Mouse (Mus musculus) erythroblast, embryonic 14.5 days (primary cell): Measurements from ENCODE around the gene Rnf185.

Experiments
- GATA1 ChIP-seq: IDR thresholded peaks from 2 replicates; pipeline ENCODE4 v1.6.1; 2012; ENCODE audit warnings: low read length, inconsistent platforms, mixed read lengths
- TAL1 ChIP-seq: IDR thresholded peaks from 3 replicates; pipeline ENCODE4 v1.6.1; 2012; ENCODE audit warnings: low read length, inconsistent platforms, mixed read lengths

DNA sequence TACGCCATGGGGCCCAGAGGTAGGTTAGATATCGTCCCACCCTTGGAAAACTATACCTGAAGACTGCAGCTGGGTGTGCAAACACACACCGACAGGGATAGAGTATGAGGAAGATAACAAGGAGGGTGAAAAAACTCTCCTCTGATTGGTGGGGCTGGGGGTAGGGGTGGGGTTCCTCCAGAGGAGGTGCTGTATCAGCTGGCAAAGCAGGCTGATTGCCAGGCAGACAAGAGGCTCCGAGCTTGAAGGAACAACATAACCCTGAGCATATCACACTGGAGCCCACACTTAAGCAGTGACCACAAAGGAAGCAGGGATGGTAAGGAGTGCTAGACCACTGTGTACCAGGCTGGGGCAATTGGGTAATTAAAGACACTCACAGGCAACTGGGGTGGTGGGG lies 72.7 kb downstream of the Rnf185 start:
- no peak for TF ChIP-seq GATA1
- TF ChIP-seq TAL1: no peak
